Mouse (Mus musculus): ENCODE results near the gene Tyw5.

Tyw5 gene

GRCm38 (mm10) chr1:57406187-57407151 is at the start of gene Tyw5, which contains the start of gene Maip1:
Tyw5 (minus strand) TSS chr1:57407101.
Maip1 (plus strand) TSS chr1:57406328.
- peak; percentile 77 to 79 for DNase-seq (ENCODE audit: low spot score in 2 of 2)

- no peak for DNase-seq (ENCODE audit: low spot score in 2 of 2)
Observed at GRCm38 (mm10) chr1:57450241-57450640, 43.3 kb upstream of the Tyw5 start.

GRCm38 (mm10) chr1:57445679-57446078 is 38.8 kb upstream of the Tyw5 start:
- no peak for DNase-seq (ENCODE audit: low spot score in 2 of 2)

GRCm38 (mm10) chr1:57440771-57441170 is 33.9 kb upstream of the Tyw5 start:
- DNase-seq (ENCODE audit: low spot score in 2 of 2), result no peak

GRCm38 (mm10) chr1:57439026-57439425 is 32.1 kb upstream of the Tyw5 start:
- DNase-seq (ENCODE audit: low spot score in 2 of 2), result no peak

GRCm38 (mm10) chr1:57436954-57437353 is 30.1 kb upstream of the Tyw5 start:
- DNase-seq (ENCODE audit: low spot score in 2 of 2), result no peak

GRCm38 (mm10) chr1:57436408-57436807 is 29.5 kb upstream of the Tyw5 start:
- peak; percentile 50 to 68 for DNase-seq (ENCODE audit: low spot score in 2 of 2)

- no peak for DNase-seq (ENCODE audit: low spot score in 2 of 2)
Observed at GRCm38 (mm10) chr1:57433141-57433540, 26.2 kb upstream of the Tyw5 start.

GRCm38 (mm10) chr1:57429786-57430483 is 23.0 kb upstream of the Tyw5 start:
- no peak for DNase-seq (ENCODE audit: low spot score in 2 of 2)

GRCm38 (mm10) chr1:57428368-57429308 is 21.7 kb upstream of the Tyw5 start:
- peak; percentile 77 to 88 for DNase-seq (ENCODE audit: low spot score in 2 of 2)

GRCm38 (mm10) chr1:57423696-57424095 is 16.8 kb upstream of the Tyw5 start:
- no peak for DNase-seq (ENCODE audit: low spot score in 2 of 2)

- no peak for DNase-seq (ENCODE audit: low spot score in 2 of 2)
Observed at GRCm38 (mm10) chr1:57413397-57413796, 6.5 kb upstream of the Tyw5 start.

- DNase-seq (ENCODE audit: low spot score in 2 of 2), result no peak
Observed at GRCm38 (mm10) chr1:57408994-57409393, 2.1 kb upstream of the Tyw5 start.

- DNase-seq (ENCODE audit: low spot score in 2 of 2), result no peak
Observed at GRCm38 (mm10) chr1:57402116-57402515, 4.8 kb downstream of the Tyw5 start.

- DNase-seq (ENCODE audit: low spot score in 2 of 2), result no peak
Observed at GRCm38 (mm10) chr1:57400877-57401276, 6.0 kb downstream of the Tyw5 start.

- no peak for DNase-seq (ENCODE audit: low spot score in 2 of 2)
Observed at GRCm38 (mm10) chr1:57400321-57400720, 6.6 kb downstream of the Tyw5 start.

GRCm38 (mm10) chr1:57394051-57394450 is 12.8 kb downstream of the Tyw5 start:
- no peak for DNase-seq (ENCODE audit: low spot score in 2 of 2)

- no peak for DNase-seq (ENCODE audit: low spot score in 2 of 2)
Observed at GRCm38 (mm10) chr1:57392417-57392816, 14.5 kb downstream of the Tyw5 start.

- no peak for DNase-seq (ENCODE audit: low spot score in 2 of 2)
Observed at GRCm38 (mm10) chr1:57390993-57391790, 15.7 kb downstream of the Tyw5 start.

GRCm38 (mm10) chr1:57388402-57389155 is 18.3 kb downstream of the Tyw5 start:
- no peak for DNase-seq (ENCODE audit: low spot score in 2 of 2)

All from urinary bladder, postnatal 4 days (tissue).